Mouse (Mus musculus) E14TG2a.4 (cell line): ENCODE data around the gene Gm28038.
A peak's percentile ranks its signal among the peaks of the same experiment; 100 is the strongest.

Source experiments
- H3K27me3 ChIP-seq: 2 replicates; pipeline ENCODE4 v1.6.1; 2014; ENCODE audit warnings: low read length, control low read depth; ENCODE audit not compliant: insufficient read depth
- H3K36me3 ChIP-seq: 2 replicates; pipeline ENCODE4 v1.6.1; 2014; ENCODE audit warnings: low read length, control low read depth; ENCODE audit not compliant: insufficient read depth
- H3K4me1 ChIP-seq: replicated peaks from 2 replicates; pipeline ENCODE4 v1.6.1; 2014; ENCODE audit warnings: low read depth, low read length, control low read depth
- H3K4me3 ChIP-seq: replicated peaks from 2 replicates; pipeline ENCODE4 v1.5.1; 2014; ENCODE audit warnings: mild to moderate bottlenecking, low read length
- H3K9me3 ChIP-seq: 2 replicates; pipeline ENCODE4 v1.6.1; 2014; ENCODE audit warnings: low read length, control low read depth
- CTCF ChIP-seq: conservative IDR thresholded peaks from 2 replicates; pipeline ENCODE4 v1.5.1; 2014; ENCODE audit warnings: low read length
- NANOG ChIP-seq: IDR thresholded peaks from 2 replicates; pipeline ENCODE4 v1.6.1; 2014; ENCODE audit warnings: borderline replicate concordance, low read length, mixed read lengths
- POU5F1 ChIP-seq: IDR thresholded peaks from 2 replicates; pipeline ENCODE4 v1.6.1; 2014; ENCODE audit warnings: low read length, borderline replicate concordance

The Gm28038 gene

DNA sequence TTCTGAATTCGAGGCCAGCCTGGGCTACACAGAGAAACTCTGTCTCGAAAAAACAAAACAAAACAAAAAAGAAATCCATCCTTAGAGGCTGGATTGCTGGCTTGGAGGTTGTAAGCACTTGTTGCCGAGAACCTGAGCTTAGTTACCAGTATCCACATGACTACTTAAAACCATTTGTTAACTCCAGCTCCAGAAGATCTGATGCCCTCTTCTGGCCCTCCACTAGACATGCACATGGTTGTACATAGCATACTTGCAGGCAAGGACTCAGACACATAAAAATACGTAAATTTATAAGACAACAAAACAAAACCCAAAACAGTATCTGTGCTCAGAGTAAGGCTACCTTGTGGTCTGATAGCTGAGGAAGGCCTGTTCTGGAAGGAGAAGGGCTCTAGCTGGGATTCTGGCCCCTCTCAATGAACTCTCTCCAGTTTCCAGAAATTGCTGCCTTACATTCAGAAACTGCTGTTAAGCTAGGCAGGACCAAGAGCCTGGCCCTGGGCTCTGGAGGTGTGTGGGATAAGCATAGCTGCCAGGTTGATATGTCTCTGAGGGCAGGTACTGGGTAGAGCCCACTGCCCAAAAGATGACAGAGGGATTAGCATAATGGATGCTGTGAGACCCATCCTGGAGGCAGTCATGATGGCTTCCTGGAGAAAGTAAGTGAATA, 19.6 kb upstream of the Gm28038 start:
- Histone ChIP-seq H3K27me3 (no peaks in the 10 kb centered on the region), H3K9me3 (no peaks in the 10 kb centered on the region)
- TF ChIP-seq CTCF (peak; percentile 13; the same call in 1 of the 2 replicates), POU5F1 (no peak)

DNA sequence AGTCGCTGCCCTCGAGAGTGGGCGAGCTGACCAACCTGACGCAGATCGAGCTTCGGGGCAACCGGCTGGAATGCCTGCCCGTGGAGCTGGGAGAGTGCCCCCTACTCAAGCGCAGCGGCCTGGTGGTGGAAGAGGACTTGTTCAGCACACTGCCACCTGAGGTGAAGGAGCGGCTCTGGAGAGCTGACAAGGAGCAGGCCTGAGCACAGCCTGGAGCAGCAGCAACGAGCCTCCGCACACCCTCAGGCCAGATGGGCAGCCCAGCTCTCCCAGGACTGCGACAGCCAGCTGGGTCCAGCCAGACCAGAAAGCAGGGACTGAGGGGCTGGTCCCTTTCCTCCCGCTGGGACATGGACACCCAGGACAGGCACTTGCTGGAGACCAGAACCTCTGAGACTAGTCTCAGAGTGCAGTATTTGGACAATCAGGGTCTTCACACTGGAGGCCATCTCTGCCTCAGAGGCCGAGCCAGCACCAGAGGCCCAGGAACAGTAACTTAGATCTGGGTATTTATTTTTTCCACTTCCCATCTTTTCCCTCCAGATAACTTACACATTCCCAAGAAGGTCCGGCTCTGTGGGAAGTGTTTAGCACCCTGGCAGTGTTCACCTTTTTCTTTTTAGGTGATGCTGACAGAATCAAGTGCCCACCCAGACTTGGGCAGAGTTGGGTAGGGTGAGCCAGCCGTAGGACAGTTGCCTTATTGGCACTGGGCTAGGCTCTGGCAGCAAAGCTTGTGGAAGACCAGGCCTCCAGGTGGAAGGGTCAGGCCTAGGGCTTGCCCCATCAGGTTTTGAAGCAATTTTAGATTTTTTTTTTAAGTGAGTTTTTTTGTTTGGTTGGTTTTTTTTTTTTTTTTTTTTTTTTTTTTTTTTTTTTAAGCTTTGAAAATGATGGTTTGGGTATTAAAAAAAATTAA, 18.7 kb upstream of the Gm28038 start:
- Histone ChIP-seq H3K4me1 (peaks cover 97% of the 10 kb centered on the region), H3K27me3 (no peaks in the 10 kb centered on the region)

More for the DNA sequence above, 19.6 kb upstream of the Gm28038 start:
- Histone ChIP-seq H3K36me3 (peaks cover 83% of the 10 kb centered on the region), H3K4me1 (peaks cover 97% of the 10 kb centered on the region), H3K4me3 (no peak overlapping the region)

DNA sequence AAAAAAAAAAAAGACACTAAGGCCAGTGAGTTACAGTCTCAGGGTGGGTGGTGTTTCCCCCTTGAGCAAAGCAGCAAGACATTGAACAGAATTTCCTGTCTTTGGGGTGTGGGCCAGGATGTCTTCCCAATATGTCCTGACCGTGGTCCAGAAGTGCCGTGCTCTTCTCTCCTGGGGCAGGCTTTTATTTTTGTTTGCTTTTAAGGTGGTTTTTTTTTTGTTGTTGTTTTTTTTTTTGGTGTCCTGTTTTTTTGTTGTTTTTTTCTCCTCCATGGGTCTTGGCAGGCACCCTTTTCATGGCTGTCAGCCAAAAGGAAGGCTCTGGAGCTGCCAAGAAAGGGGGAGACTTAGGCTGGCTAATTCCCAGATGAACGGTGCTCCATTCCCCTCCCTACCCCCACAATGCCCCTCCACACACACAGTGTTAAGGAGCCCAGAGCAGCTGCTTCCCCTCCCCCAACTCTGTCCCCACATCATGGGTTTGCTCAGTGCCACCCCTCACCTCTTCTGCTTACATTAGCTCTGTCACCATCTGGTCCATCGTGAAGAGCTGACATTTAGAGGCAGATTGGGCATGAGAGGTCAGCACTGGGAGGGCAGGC, 17.9 kb upstream of the Gm28038 start:
- TF ChIP-seq POU5F1 (no peak), NANOG (no peak), CTCF (no peak)
- Histone ChIP-seq H3K27me3 (no peaks in the 10 kb centered on the region), H3K4me1 (peaks cover 90% of the 10 kb centered on the region), H3K9me3 (no peaks in the 10 kb centered on the region), H3K4me3 (no peak overlapping the region), H3K36me3 (peaks cover 66% of the 10 kb centered on the region)

More for the DNA sequence above, 18.7 kb upstream of the Gm28038 start:
- TF ChIP-seq CTCF (no peak), POU5F1 (no peak), NANOG (no peak)
- Histone ChIP-seq H3K36me3 (peaks cover 73% of the 10 kb centered on the region), H3K4me3 (peak overlapping the region; percentile 60), H3K9me3 (no peaks in the 10 kb centered on the region)

DNA sequence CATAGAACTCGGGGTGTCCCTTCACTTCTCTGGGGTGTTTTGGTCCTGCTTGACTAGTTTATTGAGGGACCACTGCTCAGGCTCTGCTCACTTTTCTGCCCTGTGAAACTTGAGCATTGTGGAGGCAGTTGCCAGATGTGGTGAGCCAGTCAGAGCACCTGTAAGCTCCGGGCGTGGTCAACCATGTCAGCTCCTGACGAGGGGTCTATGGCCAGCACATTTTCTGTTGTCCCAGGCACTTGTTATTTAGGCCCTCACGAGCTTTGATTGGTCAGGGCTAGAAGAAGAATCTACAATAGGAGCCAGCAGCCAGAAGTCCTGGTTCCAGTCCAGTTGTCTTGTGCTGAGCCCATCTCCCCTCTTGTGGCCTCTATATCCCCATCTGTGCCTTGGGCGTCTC, 17.0 kb upstream of the Gm28038 start:
- no peaks in the 10 kb centered on the region for H3K27me3 ChIP-seq
- no peak for TF ChIP-seq CTCF
- TF ChIP-seq POU5F1: no peak
- no peak for TF ChIP-seq NANOG
- no peak overlapping the region for H3K4me3 ChIP-seq
- peaks cover 57% of the 10 kb centered on the region for H3K36me3 ChIP-seq
- peaks cover 85% of the 10 kb centered on the region for H3K4me1 ChIP-seq
- no peaks in the 10 kb centered on the region for H3K9me3 ChIP-seq

DNA sequence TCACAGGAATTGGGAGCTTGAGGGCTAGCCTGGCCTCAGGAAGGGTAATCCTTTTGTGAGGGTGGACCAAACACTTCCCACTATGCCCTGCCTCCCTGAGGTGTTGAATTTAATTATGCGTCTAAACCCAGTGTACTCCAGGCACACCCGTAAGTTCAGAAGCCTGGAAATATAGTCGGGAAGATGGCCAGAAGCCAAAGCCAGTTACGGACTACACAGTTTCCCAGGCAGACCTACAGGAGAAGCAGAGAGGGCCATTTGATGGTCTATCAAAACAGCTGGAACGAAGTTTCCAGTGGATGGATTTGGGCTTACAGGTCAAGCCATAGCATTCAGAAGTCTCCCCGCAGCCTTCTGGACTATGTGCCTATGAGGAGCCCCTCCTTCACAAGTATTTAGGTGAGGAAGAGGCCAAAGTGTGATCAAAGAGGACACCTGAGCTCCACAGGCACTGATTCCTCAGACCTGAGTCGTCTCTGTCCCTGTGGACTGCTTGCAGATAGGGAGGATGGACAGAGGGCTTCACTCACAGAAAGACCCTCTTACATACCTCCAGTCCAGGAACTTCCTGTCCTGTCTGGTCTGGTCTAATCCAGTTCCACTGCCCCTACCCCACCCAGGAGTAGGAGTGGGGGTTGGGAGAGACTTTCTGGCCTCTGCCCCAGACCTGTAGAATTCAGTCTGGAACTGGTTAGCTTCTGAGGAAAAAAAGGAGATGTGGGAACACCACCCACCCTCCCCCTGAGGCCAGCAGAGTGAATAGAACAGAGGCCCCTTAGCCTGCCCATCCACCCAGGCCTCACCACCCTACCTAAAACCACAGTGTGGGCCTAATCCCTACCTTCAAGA, 15.9 kb upstream of the Gm28038 start:
- no peaks in the 10 kb centered on the region for H3K27me3 ChIP-seq
- H3K4me1 ChIP-seq: peaks cover 83% of the 10 kb centered on the region
- peak overlapping the region; percentile 30; the same call in 1 of the 2 replicates for H3K4me3 ChIP-seq
- H3K9me3 ChIP-seq: no peaks in the 10 kb centered on the region
- peaks cover 46% of the 10 kb centered on the region for H3K36me3 ChIP-seq
- no peak for TF ChIP-seq CTCF
- TF ChIP-seq NANOG: no peak
- TF ChIP-seq POU5F1: no peak

DNA sequence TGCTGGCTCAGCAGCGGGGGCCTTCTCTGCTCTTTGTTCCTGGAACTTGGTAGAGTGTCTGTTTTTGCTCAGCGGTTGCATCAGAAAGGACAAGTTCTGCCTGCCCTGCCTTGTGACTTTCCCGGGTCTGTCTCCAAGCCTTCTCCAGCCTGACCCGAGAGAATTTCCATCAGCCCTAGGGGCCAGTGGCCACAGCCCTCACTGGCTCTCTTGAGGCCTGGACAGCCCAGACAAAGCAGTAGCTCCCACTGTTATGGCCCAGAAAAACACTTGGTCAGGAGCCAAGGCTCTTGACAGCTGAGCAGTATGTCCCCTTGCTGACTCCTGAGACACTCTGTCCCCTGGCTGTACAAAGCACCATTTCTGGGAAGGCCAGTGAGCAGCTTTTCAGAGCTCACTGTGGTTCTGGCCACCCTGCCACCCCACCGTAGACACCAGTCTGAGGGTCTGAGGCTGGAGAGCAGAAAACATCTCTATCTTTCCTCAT, 15.0 kb upstream of the Gm28038 start, which contains the start of gene Phyhd1:
TSS of gene Phyhd1 (plus strand) at position 437 of the 487 bp plus-strand sequence.
- peaks cover 79% of the 10 kb centered on the region for H3K4me1 ChIP-seq
- H3K4me3 ChIP-seq: peak within 1 kb of the TSS; percentile 30
- peaks cover 39% of the 10 kb centered on the region for H3K36me3 ChIP-seq
- no peaks in the 10 kb centered on the region for H3K9me3 ChIP-seq
- TF ChIP-seq CTCF: no peak
- TF ChIP-seq NANOG: no peak
- no peak for TF ChIP-seq POU5F1
- H3K27me3 ChIP-seq: no peaks in the 10 kb centered on the region

DNA sequence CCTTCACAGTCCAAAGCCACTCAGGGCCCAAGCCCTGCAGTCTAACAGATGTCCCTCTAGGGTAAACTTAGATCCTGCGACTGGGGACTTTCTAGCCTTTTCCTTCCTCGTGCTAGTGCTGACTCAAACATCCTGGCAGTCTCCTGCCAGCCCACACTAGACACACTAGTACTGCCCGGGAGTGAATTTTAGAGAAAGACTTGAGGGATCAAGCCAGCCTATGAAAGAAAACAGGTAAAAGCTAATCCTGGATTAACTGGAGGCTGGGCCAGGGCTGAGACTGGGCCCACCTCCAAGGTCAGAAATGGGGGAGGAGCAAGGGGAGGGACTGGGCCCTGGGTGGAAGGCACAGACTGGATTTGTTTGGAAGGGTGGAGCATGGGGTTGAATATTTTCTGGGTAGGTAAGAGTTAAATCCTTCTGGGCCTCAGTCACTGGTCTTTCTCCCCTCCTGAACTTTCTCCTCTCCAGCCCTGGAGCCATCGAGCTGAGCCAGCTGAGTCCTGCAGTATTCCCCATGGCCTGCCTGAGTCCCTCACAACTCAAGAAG, 14.4 kb upstream of the Gm28038 start:
- H3K9me3 ChIP-seq: no peaks in the 10 kb centered on the region
- no peak for TF ChIP-seq POU5F1
- TF ChIP-seq NANOG: no peak
- TF ChIP-seq CTCF: no peak
- H3K36me3 ChIP-seq: peaks cover 35% of the 10 kb centered on the region
- H3K27me3 ChIP-seq: no peaks in the 10 kb centered on the region
- H3K4me1 ChIP-seq: peaks cover 75% of the 10 kb centered on the region
- peak overlapping the region; percentile 30; the same call in 1 of the 2 replicates for H3K4me3 ChIP-seq
